Mouse (Mus musculus) heart, embryonic 14.5 days (tissue): ENCODE data around the gene Peli2. TPM values are rescaled to one million over a fixed set of nuclear protein-coding genes. Genes with fewer than 3 reads are reported as not detected.

ENCODE experiments used
- ATAC-seq: fragments of 200-750 bp; cut with Nextera tagmentation; 2 replicates; pipeline ENCODE4 v1.8.0; 2017; ENCODE audit warnings: low read depth, moderate TSS enrichment; ENCODE audit not compliant: insufficient number of reproducible peaks, insufficient read depth, low FRiP score
- H3K27ac ChIP-seq, 2 experiments: fragments of 200-500 bp in 1 of 2; fragments of 300-500 bp in 1 of 2; sonication (generic) in 1 of 2; replicated peaks in 1 of 2; 2 replicates each; pipeline ENCODE4 v1.5.1; 2012 to 2014; ENCODE audit warnings: low read depth in 2 of 2, low read length in 2 of 2, control low read depth in 1 of 2, mild to moderate bottlenecking in 1 of 2, mixed read lengths in 1 of 2; ENCODE audit not compliant: control insufficient read depth in 1 of 2, insufficient read depth in 1 of 2
- H3K27me3 ChIP-seq: fragments of 300-500 bp; sonication (generic); 2 replicates; pipeline ENCODE4 v1.6.1; 2014; ENCODE audit warnings: mild to moderate bottlenecking, low read length, control low read depth; ENCODE audit not compliant: control insufficient read depth, insufficient read depth
- H3K36me3 ChIP-seq: fragments of 300-500 bp; sonication (generic); 2 replicates; pipeline ENCODE4 v1.6.1; 2014; ENCODE audit warnings: mild to moderate bottlenecking, control low read depth, low read length, mixed read lengths; ENCODE audit not compliant: control insufficient read depth, insufficient read depth
- H3K4me1 ChIP-seq, 2 experiments: fragments of 200-500 bp in 1 of 2; fragments of 300-500 bp in 1 of 2; sonication (generic) in 1 of 2; 2 replicates each; pipeline ENCODE4 v1.6.1; 2012 to 2014; ENCODE audit warnings: low read length in 2 of 2, control low read depth in 1 of 2, mixed read lengths in 1 of 2; ENCODE audit not compliant: control insufficient read depth in 2 of 2, insufficient read depth in 2 of 2
- H3K4me2 ChIP-seq: fragments of 300-500 bp; sonication (generic); 2 replicates; pipeline ENCODE4 v1.6.1; 2014; ENCODE audit warnings: mild to moderate bottlenecking, low read length
- H3K4me3 ChIP-seq, 2 experiments: fragments of 200-500 bp in 1 of 2; fragments of 300-500 bp in 1 of 2; sonication (generic) in 1 of 2; 2 replicates each; pipeline ENCODE4 v1.5.1; 2012 to 2014; ENCODE audit warnings: low read length in 2 of 2, mild to moderate bottlenecking in 2 of 2, control low read depth in 1 of 2, low read depth in 1 of 2, moderate library complexity in 1 of 2; ENCODE audit not compliant: control insufficient read depth in 1 of 2, insufficient read depth in 1 of 2
- H3K9ac ChIP-seq: fragments of 300-500 bp; sonication (generic); 2 replicates; pipeline ENCODE4 v1.6.1; 2014; ENCODE audit warnings: mild to moderate bottlenecking, low read length
- H3K9me3 ChIP-seq: fragments of 300-500 bp; sonication (generic); 2 replicates; pipeline ENCODE4 v1.6.1; 2016; ENCODE audit warnings: low read length, control low read depth; ENCODE audit not compliant: control insufficient read depth
- WGBS: fragments of 180-500 bp; shearing (Covaris S2); extraction: QIAGEN DNeasy Blood & Tissue Kit; methylation state at CpG from one replicate; pipeline ENCODE4 v1.1.7; 2014; 5-methylcytosine and 5-hydroxymethylcytosine counted together
- polyA plus RNA-seq: library from polyadenylated mRNA; unstranded; fragments of >200 nt; fragmentation: Nextera tagmentation; extraction: Ambion mirVana; gene quantifications from 2 replicates; pipeline ENCODE4 v1.2.1, GENCODE M21; 2014

The Peli2 gene
- polyA plus RNA-seq, 1 experiment from 2014 or later: 5.0 TPM

GRCm38 (mm10) chr14:48249909-48250308 is 129.3 kb downstream of the Peli2 start:
- WGBS: 89% methylated on average over 9 of the region's 9 CpGs
- Histone ChIP-seq H3K9me3 (no peaks in the 10 kb centered on the region), H3K4me2 (no peak overlapping the region)

GRCm38 (mm10) chr14:48251381-48251979 is 130.9 kb downstream of the Peli2 start:
- WGBS: 56% methylated on average over 9 of the region's 9 CpGs
- Histone ChIP-seq H3K9me3 (no peaks in the 10 kb centered on the region), H3K4me2 (no peak overlapping the region), H3K9ac (no peak overlapping the region), H3K36me3 (no peaks in the 10 kb centered on the region), H3K4me1 (no peaks in the 10 kb centered on the region), H3K27ac (no peak overlapping the region), H3K27me3 (peaks cover 34% of the 10 kb centered on the region), H3K4me3 (no peak overlapping the region)
- no peak for ATAC-seq

More at GRCm38 (mm10) chr14:48249909-48250308, 129.3 kb downstream of the Peli2 start:
- no peak overlapping the region for H3K4me3 ChIP-seq
- peaks cover 28% of the 10 kb centered on the region for H3K27me3 ChIP-seq
- H3K9ac ChIP-seq: no peak overlapping the region
- no peak for ATAC-seq
- no peak overlapping the region for H3K27ac ChIP-seq
- H3K36me3 ChIP-seq: no peaks in the 10 kb centered on the region
- H3K4me1 ChIP-seq: no peaks in the 10 kb centered on the region

DNA sequence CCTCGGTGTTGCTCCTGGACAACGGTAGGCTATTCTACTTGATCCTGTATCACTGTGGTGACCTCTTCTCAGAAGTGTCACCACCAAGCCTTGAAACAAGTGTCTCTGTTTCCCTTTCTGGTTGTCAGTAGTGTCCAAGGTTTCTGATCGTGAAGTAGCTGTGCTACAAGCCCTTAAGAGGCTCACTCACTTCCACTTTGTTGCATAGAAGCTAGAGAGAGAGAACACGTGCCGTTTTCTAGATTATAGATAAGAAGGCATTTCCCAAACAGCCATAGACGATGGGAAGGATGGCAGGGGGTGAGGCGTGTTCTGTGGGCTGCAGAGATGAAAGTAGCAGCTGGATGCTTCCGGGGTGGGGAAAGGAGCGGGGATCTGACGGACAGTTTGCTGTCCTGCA is 132.6 kb downstream of the Peli2 start:
- Histone ChIP-seq H3K27ac (no peak overlapping the region), H3K4me1 (no peaks in the 10 kb centered on the region), H3K36me3 (no peaks in the 10 kb centered on the region), H3K27me3 (peaks cover 48% of the 10 kb centered on the region), H3K4me3 (no peak overlapping the region), H3K9me3 (no peaks in the 10 kb centered on the region), H3K9ac (no peak overlapping the region), H3K4me2 (no peak overlapping the region)
- no peak for ATAC-seq
- 39% methylated on average over 10 of the region's 10 CpGs for WGBS

- Histone ChIP-seq H3K27ac (no peak overlapping the region), H3K9me3 (no peaks in the 10 kb centered on the region), H3K36me3 (no peaks in the 10 kb centered on the region), H3K4me3 (no peak overlapping the region), H3K4me1 (no peaks in the 10 kb centered on the region), H3K4me2 (no peak overlapping the region), H3K27me3 (peaks cover 48% of the 10 kb centered on the region), H3K9ac (no peak overlapping the region)
- no peak for ATAC-seq
- 84% methylated on average over 8 of the region's 8 CpGs for WGBS
These were observed 134.1 kb downstream of the Peli2 start for GRCm38 (mm10) chr14:48254696-48255095.

DNA sequence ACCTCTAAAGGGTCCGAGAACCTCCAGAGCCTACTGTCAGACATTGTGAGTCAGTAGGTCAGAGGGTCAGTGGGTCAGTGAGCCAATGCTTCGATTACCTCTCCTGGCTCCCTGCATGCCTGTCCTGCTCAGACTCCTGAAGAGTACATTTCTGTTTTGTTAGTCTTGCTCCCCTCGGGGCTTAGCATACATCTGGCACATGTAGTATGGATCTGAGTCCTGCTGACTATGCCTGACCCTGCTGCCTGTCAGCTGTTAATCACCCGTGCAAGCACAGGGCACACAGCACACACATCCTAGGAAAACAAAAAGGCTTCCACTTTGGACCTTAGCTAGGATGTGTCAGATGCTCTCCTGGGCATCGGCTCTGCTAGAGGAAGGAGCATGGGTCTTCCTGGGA is 134.7 kb downstream of the Peli2 start:
- H3K27me3 ChIP-seq: peaks cover 46% of the 10 kb centered on the region
- WGBS: 55% methylated on average over 5 of the region's 5 CpGs
- ATAC-seq: no peak
- H3K36me3 ChIP-seq: no peaks in the 10 kb centered on the region
- H3K4me3 ChIP-seq: no peak overlapping the region
- H3K4me2 ChIP-seq: no peak overlapping the region
- no peak overlapping the region for H3K9ac ChIP-seq
- no peaks in the 10 kb centered on the region for H3K9me3 ChIP-seq
- no peaks in the 10 kb centered on the region for H3K4me1 ChIP-seq
- H3K27ac ChIP-seq: no peak overlapping the region

- no peak overlapping the region for H3K4me2 ChIP-seq
- no peaks in the 10 kb centered on the region for H3K4me1 ChIP-seq
- 75% methylated on average over 7 of the region's 7 CpGs for WGBS
- H3K9ac ChIP-seq: no peak overlapping the region
- H3K9me3 ChIP-seq: no peaks in the 10 kb centered on the region
- peaks cover 31% of the 10 kb centered on the region for H3K27me3 ChIP-seq
- H3K4me3 ChIP-seq: no peak overlapping the region
- H3K27ac ChIP-seq: no peak overlapping the region
- no peaks in the 10 kb centered on the region for H3K36me3 ChIP-seq
- ATAC-seq: no peak
These were observed 137.1 kb downstream of the Peli2 start for GRCm38 (mm10) chr14:48257759-48258158.

DNA sequence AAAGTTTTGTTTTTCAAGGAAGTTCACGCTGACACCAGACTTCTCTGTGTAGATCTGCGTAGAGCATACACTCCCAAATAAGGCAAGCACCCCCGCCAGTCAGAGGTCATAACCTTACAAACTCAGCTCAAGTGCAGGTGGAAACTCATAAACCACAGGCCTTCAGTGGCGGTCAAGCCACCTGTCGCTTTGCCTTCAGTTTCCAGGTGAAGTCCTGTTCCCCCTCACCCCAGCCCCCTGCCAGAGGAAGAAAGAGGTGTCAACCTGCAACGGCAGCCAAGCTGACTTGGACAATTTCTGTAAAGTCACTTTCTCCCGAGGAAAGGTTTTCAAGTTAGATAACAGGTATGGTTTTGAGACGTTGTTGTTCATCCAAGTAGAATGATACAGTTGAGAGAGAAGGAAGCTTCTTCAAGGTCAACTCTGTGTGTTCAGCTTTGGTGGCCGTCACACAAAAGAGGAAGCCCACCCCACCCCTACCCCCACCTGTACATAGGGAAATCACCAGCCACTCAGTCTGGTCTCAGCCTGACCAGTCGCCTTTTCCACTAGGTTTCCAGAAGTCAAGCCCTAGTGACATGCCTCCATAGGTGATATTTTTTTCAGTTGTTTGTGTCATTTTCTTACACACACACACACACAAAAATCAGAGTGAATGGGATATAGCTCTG is 138.2 kb downstream of the Peli2 start:
- 78% methylated on average over 10 of the region's 10 CpGs for WGBS
- H3K27me3 ChIP-seq: peaks cover 29% of the 10 kb centered on the region

More for the DNA sequence above, 138.2 kb downstream of the Peli2 start:
- no peak for ATAC-seq
- Histone ChIP-seq H3K4me3 (no peak overlapping the region), H3K27ac (no peak overlapping the region), H3K4me2 (no peak overlapping the region), H3K9ac (no peak overlapping the region), H3K9me3 (no peaks in the 10 kb centered on the region), H3K36me3 (no peaks in the 10 kb centered on the region), H3K4me1 (no peaks in the 10 kb centered on the region)
